Mouse (Mus musculus) spleen, adult 2 months (tissue): ENCODE measurements around the gene Nck1.

Source experiments
- CTCF ChIP-seq: fragments of 200-500 bp; IDR thresholded peaks from 2 replicates; pipeline ENCODE4 v1.5.1; 2011; ENCODE audit warnings: mild to moderate bottlenecking, inconsistent platforms; ENCODE audit not compliant: insufficient read depth, insufficient read length, insufficient replicate concordance; ENCODE audit errors: extremely low read depth
- POLR2A ChIP-seq: fragments of 200-500 bp; IDR thresholded peaks from 2 replicates; pipeline ENCODE4 v1.6.1; 2011; ENCODE audit warnings: low read depth, low read length, inconsistent platforms

- TF ChIP-seq CTCF (no peak), POLR2A (no peak)
Observed at GRCm38 (mm10) chr9:100590462-100590861, 44.5 kb upstream of the Nck1 start.
